Mouse (Mus musculus) liver, adult 2 months (tissue): ENCODE results near the gene Cldn4.

Experiments
- CTCF ChIP-seq: fragments of 200-500 bp; IDR thresholded peaks from 2 replicates; pipeline ENCODE4 v1.5.1; 2011; ENCODE audit warnings: low read depth, low read length, control low read depth
- POLR2A ChIP-seq: fragments of 200-500 bp; IDR thresholded peaks from 2 replicates; pipeline ENCODE4 v1.6.1; 2011; ENCODE audit warnings: low read length, control low read depth; ENCODE audit not compliant: insufficient read depth; ENCODE audit errors: extremely low read depth

GRCm38 (mm10) chr5:134946063-134946856 is 474 bp downstream of the Cldn4 start:
- no peak for TF ChIP-seq POLR2A
- no peak for TF ChIP-seq CTCF
